Mouse (Mus musculus) ES-Bruce4 (cell line): ENCODE data around the gene Zfp956.

Experiments
- CTCF ChIP-seq: IDR thresholded peaks from one replicate; pipeline ENCODE4 v1.8.1; 2011; ENCODE audit warnings: low read depth, low read length
- EP300 ChIP-seq: IDR thresholded peaks from 2 replicates; pipeline ENCODE4 v1.6.1; 2011; ENCODE audit warnings: low read depth, low read length; ENCODE audit not compliant: insufficient read depth
- POLR2A ChIP-seq: IDR thresholded peaks from one replicate; pipeline ENCODE4 v1.8.1; 2011; ENCODE audit warnings: low read length; ENCODE audit not compliant: insufficient read depth

DNA sequence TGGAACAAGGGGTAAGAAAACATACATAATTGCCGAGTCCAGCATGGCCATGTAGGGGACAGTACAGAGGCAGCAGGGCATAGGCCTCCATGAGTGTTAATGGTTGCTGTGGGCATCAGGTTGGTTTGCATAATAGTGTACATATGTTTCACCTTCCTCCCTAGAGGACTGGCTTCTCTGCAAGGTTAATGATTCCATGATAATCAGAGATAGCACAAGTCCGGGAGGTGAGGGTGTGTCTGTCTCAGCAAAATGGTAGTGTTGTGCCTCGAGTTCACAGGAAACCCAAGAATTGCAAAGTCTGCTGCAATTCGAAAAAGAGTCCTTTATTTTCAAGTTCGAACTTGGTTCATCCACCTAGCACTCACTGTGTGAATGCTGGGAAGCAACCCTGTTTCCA, 36.1 kb upstream of the Zfp956 start:
- TF ChIP-seq POLR2A, result no peak
- no peak for TF ChIP-seq CTCF
- no peak for TF ChIP-seq EP300
